Mouse (Mus musculus) c-Kit-positive CD71-negative TER-119-negative erythroid progenitor cells, embryonic 14.5 days (primary cell): ENCODE measurements around the gene Col5a3.
A peak's percentile ranks its signal among the peaks of the same experiment; 100 is the strongest.
"Not testable (repeated sequence)": the region's sequence is repeated elsewhere in the genome, so short reads cannot be mapped to it uniquely, and the experiment has no call there.

Experiments
- DNase-seq: peaks from one replicate; pipeline ENCODE4 v3.0.0-alpha.2; 2013; ENCODE audit warnings: low read depth

Col5a3 gene

GRCm38 (mm10) chr9:20814521-20815272 is at the start of gene Col5a3:
Col5a3 (minus strand) TSS chr9:20815067.
- no peak for DNase-seq

- no peak for DNase-seq
These were observed 47.4 kb upstream of the Col5a3 start for GRCm38 (mm10) chr9:20862225-20862624.

DNA sequence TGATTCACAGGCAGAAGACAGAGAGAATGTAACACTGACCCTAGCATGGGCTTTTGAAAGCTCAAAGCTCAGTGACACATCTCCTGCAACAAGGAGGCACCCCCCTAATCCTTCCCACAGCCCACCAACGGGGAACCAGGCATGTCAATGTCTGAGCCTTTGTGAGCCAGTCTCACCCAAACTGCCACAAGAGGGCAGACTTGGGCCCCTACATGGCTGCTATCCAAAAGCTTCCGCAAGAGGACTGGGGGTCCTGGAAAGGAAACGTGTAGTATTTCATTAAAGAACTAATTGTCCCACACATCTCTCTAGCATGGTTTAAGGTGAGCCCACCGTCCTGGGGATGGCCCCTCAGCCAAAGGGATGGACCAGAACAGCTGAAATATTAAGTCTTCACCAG is 47.0 kb upstream of the Col5a3 start:
- DNase-seq = no peak

GRCm38 (mm10) chr9:20859926-20860325 is 45.1 kb upstream of the Col5a3 start:
- no peak for DNase-seq

- DNase-seq = peak; percentile 90
These were observed 42.3 kb upstream of the Col5a3 start for GRCm38 (mm10) chr9:20857131-20857530.

DNA sequence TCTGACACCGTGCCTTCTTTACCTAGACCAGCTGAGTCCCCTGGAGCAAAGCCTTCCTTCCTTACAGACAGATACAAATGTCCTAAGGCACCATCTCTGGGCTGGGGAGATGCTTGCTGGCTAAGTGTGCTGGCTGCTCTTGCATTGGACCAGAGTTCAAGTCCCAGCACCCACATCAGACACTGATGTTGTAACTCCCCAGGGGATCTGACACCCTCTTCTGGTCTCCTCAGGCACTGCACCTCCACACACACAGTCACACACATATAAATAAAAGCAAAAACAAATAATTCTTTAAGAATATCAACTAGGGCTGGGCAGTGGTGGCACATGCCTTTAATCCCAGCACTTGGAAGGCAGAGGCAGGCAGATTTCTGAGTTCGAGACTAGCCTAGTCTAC is 35.3 kb upstream of the Col5a3 start:
- DNase-seq = no peak

DNA sequence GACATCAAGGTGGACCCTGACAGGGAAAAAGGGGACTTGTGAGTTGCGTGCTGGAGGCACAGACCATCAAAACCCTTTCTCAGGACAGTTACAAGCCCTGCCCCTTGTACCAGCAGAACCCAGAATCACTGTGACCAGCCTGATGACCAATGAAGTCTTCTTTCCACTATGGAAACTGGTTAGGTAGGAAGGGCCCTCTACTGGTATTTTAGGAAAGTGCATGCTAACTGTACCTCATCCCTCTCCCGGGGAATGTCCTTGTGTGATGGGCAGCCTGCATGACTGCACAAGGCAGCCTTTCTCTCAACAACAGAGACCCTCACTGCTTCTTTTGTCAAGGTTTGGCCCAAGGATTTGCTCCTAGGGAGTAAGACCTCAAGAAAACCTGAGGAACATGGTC is 27.8 kb upstream of the Col5a3 start:
- no peak for DNase-seq

- no peak for DNase-seq
These were observed 27.3 kb upstream of the Col5a3 start for GRCm38 (mm10) chr9:20842211-20842610.

- DNase-seq = no peak
These were observed 24.1 kb upstream of the Col5a3 start for GRCm38 (mm10) chr9:20838931-20839330.

DNA sequence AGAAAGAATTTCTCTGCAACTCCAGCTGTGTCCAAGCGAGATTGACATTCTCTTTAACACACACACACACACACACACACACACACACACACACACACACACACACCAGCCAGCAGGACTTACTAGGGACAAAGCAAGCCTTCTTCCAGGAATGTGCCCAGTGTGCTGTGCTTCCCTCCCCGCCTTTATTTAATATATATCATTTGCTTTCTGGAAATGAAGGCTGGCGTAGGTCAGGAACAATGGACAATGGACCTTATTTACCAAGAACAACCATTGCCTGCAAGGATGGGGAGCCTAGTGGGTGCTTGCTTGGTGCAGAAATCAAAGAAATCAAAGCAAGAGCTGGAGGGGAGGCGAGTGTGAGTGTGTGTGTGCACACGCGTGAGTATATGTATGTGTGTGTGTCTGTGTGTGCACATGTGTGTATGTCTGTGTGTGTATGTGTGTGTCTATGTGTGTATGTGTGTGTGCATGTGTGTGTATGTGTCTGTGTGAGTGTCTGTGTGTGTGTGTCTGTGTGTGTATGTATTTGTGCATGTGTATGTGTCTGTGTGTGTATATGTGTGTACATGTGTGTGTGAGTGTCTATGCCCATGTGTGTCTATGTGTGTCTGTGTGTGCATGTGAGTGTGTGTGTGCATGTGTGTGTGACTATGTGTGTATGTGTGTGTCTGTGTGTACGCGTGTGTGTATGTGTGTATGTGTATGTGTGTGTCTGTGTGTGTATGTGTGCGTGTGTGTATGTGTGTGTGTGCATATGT is 22.5 kb upstream of the Col5a3 start:
- no peak for DNase-seq

GRCm38 (mm10) chr9:20835431-20835954 is 20.6 kb upstream of the Col5a3 start:
- not testable (repeated sequence) for DNase-seq

DNA sequence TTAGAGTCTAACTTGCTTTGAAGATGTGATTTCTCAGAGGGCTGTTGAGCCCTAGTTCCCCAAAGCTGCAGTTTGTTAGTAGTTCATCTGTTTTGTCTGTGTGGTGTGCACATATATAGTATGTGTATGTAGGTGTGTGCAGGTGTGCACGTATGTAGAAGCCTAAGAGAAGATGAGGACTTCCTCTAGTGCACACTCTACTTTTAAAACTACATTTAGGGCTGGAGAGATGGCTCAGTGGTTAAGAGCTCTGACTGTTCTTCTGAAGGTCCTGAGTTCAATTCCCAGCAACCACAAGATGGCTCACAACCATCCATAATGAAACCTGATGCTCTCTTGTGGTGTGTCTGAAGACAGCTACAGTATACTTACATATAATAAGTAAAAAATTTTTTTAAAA is 20.0 kb upstream of the Col5a3 start:
- no peak for DNase-seq

- DNase-seq = peak; percentile 42
These were observed 16.2 kb upstream of the Col5a3 start for GRCm38 (mm10) chr9:20830901-20831643.

- DNase-seq = no peak
These were observed 13.3 kb upstream of the Col5a3 start for GRCm38 (mm10) chr9:20828127-20828526.

DNA sequence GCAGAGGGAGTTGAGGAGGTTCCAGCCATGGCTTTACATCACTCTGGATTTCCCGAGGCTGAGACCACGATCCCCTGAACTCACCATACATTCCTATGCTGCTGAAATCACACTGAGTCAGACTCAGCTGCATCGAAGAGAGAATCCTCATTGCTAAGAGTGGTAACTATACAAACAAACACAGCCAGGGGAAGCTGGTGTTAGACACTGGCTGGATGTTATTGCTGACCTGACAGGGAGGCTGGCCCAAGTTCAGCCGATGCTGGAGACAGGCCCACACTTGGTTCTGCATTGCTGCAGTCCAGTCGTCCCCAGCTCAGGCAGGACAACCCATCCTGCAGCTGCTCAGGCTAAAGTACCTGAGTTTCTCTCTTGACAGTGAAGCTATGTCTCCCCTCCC is 10.9 kb upstream of the Col5a3 start:
- no peak for DNase-seq

DNA sequence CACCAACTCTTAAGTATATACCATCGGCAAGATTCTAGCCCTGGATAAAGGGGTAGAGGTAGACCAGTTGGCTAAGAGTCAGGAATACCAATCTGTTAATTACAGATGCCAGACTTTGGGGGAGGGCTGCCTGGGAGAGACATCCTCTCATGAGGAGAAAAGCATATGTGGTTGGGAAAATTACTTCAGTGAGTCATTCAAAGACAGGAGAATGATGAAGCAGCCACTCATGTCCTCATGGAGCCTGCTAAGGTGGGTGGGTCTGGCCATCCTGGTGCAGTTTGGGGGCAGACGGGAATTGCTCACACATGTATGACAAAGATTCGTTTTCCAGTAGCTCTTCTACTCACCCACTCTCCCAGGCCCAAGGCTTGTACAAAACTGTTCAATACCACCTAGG is 8.0 kb upstream of the Col5a3 start:
- DNase-seq = no peak

GRCm38 (mm10) chr9:20820001-20820400 is 5.1 kb upstream of the Col5a3 start:
- no peak for DNase-seq

- no peak for DNase-seq
These were observed 3.4 kb upstream of the Col5a3 start, which contains the start of gene Rdh8 for GRCm38 (mm10) chr9:20818236-20818635. Rdh8 (plus strand) TSS chr9:20818503.

DNA sequence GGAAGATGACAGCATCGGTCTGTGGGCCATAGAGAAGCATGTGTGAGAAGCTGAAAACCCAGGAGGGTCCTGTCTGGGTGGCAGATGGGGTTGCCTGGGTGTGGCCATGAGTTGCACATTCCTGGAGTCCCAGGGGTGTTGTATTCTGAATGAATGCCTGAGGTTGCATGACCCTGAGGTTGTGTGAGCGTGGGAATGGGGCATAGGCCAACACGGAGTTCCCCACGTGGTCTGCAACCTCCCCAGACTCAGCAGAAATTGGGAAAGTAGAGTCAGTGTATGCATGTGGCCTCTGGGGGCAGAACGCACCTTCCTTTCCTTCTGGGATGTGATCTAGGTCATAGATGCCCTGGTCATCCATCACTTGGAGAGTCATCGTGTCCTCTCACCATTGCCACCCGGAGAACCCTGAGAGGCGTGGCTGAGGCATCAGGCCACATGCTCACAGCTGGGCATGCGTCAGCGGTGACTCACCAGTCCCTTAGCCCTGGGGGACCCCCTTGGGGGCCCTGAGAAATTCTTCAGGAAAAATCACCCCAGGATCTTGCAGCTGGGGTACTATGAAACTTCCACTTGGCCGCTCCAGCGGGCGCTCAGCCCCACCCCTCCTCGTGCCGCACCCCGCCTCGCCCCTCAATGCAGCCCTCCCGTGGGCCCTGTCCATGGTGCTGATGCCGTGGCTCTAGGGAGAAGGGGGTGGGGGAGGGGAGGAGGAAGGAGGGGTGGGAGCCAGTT is 2.2 kb downstream of the Col5a3 start:
- DNase-seq = no peak

GRCm38 (mm10) chr9:20810773-20811172 is 4.1 kb downstream of the Col5a3 start:
- no peak for DNase-seq

- DNase-seq = no peak
These were observed 4.6 kb downstream of the Col5a3 start for GRCm38 (mm10) chr9:20810271-20810670.

GRCm38 (mm10) chr9:20805706-20806105 is 9.2 kb downstream of the Col5a3 start:
- no peak for DNase-seq
